Mouse (Mus musculus): ENCODE measurements around the gene Etfbkmt.

DNA sequence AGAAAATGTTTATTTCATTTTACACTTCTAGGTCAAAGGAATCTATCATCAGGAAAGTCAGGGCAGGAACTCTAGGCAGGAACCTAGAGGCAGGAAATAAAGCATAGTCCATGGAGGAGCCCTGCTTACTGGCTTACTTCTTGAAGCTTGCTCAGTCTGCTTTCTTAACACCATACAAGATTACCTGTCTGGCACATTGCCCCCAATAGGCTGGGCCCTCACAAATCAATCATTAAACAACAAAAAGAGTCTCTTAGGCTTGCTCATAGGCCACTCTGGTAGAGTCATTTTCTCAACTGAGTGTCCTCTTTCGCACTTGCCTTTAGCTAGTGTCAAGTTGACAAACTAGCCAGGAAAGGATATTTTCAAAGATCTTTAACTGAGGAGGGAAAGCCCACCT is 5.5 kb downstream of the Etfbkmt start:
- TF ChIP-seq CTCF (IDR thresholded peaks at IDR 0.05; ENCODE audit: borderline replicate concordance, control insufficient read depth, extremely low read depth, insufficient read depth, low read length, poor library complexity) (no peak), POLR2A (IDR thresholded peaks at IDR 0.05; ENCODE audit: control insufficient read depth, extremely low read depth, insufficient read depth, low read length, poor library complexity) (no peak)

All from thymus, adult 2 months (tissue).